Mouse (Mus musculus) gastrocnemius, adult 2 months (tissue): ENCODE measurements at regions not wholly inside any gene's neighbourhood (a gene's known extent, or its start where the extent isn't known, plus 50 kb on each side); places are given as distances from the start of the nearest gene placed in this dataset.

Experiments
- DNase-seq: peaks from one replicate; pipeline ENCODE4 v3.0.0; 2022
- H3K27ac ChIP-seq: fragments of 200-600 bp; 2 replicates; pipeline ENCODE4 v1.8.1; 2022; ENCODE audit warnings: mild to moderate bottlenecking
- H3K4me3 ChIP-seq: fragments of 200-600 bp; 2 replicates; pipeline ENCODE4 v1.8.1; 2022; ENCODE audit warnings: mild to moderate bottlenecking, moderate library complexity
- CTCF ChIP-seq: fragments of 200-600 bp; IDR thresholded peaks from 2 replicates; pipeline ENCODE4 v1.8.1; 2022; ENCODE audit warnings: antibody characterized with exemption, mild to moderate bottlenecking, moderate library complexity
- intact Hi-C: fragments of 180-260 bp; cut with DNase I; formaldehyde crosslinking; loops from one replicate; pipeline ENCODE4 v1.15.1; 2025

- intact Hi-C loops: no loop called here
- no peak for TF ChIP-seq CTCF
- no peak for DNase-seq
- no peak overlapping the region for H3K4me3 ChIP-seq
- H3K27ac ChIP-seq: no peak overlapping the region
Measured at GRCm38 (mm10) chr2:178969732-178970131, 472.5 kb upstream of the Cdh4 start.

GRCm38 (mm10) chr2:178975366-178975765, 466.9 kb upstream of the Cdh4 start:
- intact Hi-C loops: no loop called here
- no peak for TF ChIP-seq CTCF
- H3K4me3 ChIP-seq: no peak overlapping the region
- DNase-seq: no peak
- H3K27ac ChIP-seq: no peak overlapping the region

GRCm38 (mm10) chr2:178976046-178976445, 466.2 kb upstream of the Cdh4 start:
- intact Hi-C loops: no loop called here
- H3K27ac ChIP-seq: no peak overlapping the region
- H3K4me3 ChIP-seq: no peak overlapping the region
- TF ChIP-seq CTCF: no peak
- DNase-seq: no peak

GRCm38 (mm10) chr2:178976495-178976894, 465.7 kb upstream of the Cdh4 start:
- intact Hi-C loops: no loop called here
- Histone ChIP-seq H3K27ac (no peak overlapping the region), H3K4me3 (no peak overlapping the region)
- no peak for DNase-seq
- no peak for TF ChIP-seq CTCF

GRCm38 (mm10) chr2:178979451-178979850, 462.8 kb upstream of the Cdh4 start:
- no peak overlapping the region for H3K4me3 ChIP-seq
- no peak for DNase-seq
- TF ChIP-seq CTCF: no peak
- no peak overlapping the region for H3K27ac ChIP-seq
- intact Hi-C loops: no loop called here

GRCm38 (mm10) chr2:178981736-178982502, 460.3 kb upstream of the Cdh4 start:
- DNase-seq: no peak
- Histone ChIP-seq H3K27ac (no peak overlapping the region), H3K4me3 (no peak overlapping the region)
- intact Hi-C loops: no loop called here
- no peak for TF ChIP-seq CTCF

GRCm38 (mm10) chr2:178983801-178984200, 458.4 kb upstream of the Cdh4 start:
- TF ChIP-seq CTCF: no peak
- intact Hi-C loops: no loop called here
- Histone ChIP-seq H3K27ac (no peak overlapping the region), H3K4me3 (no peak overlapping the region)
- no peak for DNase-seq

GRCm38 (mm10) chr2:178987935-178988334, 454.3 kb upstream of the Cdh4 start:
- DNase-seq: no peak
- H3K4me3 ChIP-seq: no peak overlapping the region
- intact Hi-C loops: no loop called here
- no peak for TF ChIP-seq CTCF
- no peak overlapping the region for H3K27ac ChIP-seq

- intact Hi-C loops: no loop called here
- no peak for TF ChIP-seq CTCF
- Histone ChIP-seq H3K4me3 (no peak overlapping the region), H3K27ac (no peak overlapping the region)
- no peak for DNase-seq
Measured at GRCm38 (mm10) chr2:178989291-178989690, 452.9 kb upstream of the Cdh4 start.

- H3K4me3 ChIP-seq: no peak overlapping the region
- TF ChIP-seq CTCF: no peak; the same call in 1 of the 2 replicates
- intact Hi-C loops: no loop called here
- no peak for DNase-seq
- no peak overlapping the region for H3K27ac ChIP-seq
Measured at GRCm38 (mm10) chr2:178989784-178990183, 452.4 kb upstream of the Cdh4 start.

GRCm38 (mm10) chr2:178990959-178991358, 451.3 kb upstream of the Cdh4 start:
- no peak for DNase-seq
- Histone ChIP-seq H3K4me3 (no peak overlapping the region), H3K27ac (no peak overlapping the region)
- TF ChIP-seq CTCF: no peak
- intact Hi-C loops: no loop called here

- TF ChIP-seq CTCF: no peak
Measured at GRCm38 (mm10) chr2:178992334-178993116, 449.7 kb upstream of the Cdh4 start.

GRCm38 (mm10) chr2:178997921-178998320, 444.3 kb upstream of the Cdh4 start:
- intact Hi-C loops: no loop called here

More at GRCm38 (mm10) chr2:178992334-178993116, 449.7 kb upstream of the Cdh4 start:
- intact Hi-C loops: no loop called here
- no peak overlapping the region for H3K27ac ChIP-seq
- H3K4me3 ChIP-seq: no peak overlapping the region
- no peak for DNase-seq

More at GRCm38 (mm10) chr2:178997921-178998320, 444.3 kb upstream of the Cdh4 start:
- H3K4me3 ChIP-seq: no peak overlapping the region
- no peak for TF ChIP-seq CTCF
- no peak for DNase-seq
- no peak overlapping the region for H3K27ac ChIP-seq
